Mouse (Mus musculus) thymus, postnatal 0 days (tissue): Measurements from ENCODE around the gene Fam222b. TPM values are rescaled to one million over a fixed set of nuclear protein-coding genes. Genes with fewer than 3 reads are reported as not detected.
A peak's percentile ranks its signal among the peaks of the same experiment; 100 is the strongest.
"Not testable (repeated sequence)": the region's sequence is repeated elsewhere in the genome, so short reads cannot be mapped to it uniquely, and the experiment has no call there.

Experiments used
- DNase-seq: peaks from one replicate; pipeline ENCODE4 v3.0.0-alpha.2; 2015; ENCODE audit warnings: low spot score
- polyA plus RNA-seq: library from polyadenylated mRNA; unstranded; fragments of >200 nt; fragmentation: Nextera tagmentation; extraction: Ambion mirVana; gene quantifications from 2 replicates; pipeline ENCODE4 v1.2.1, GENCODE M21; 2015

The Fam222b gene
- polyA plus RNA-seq, 1 experiment from 2014 or later, result 6.1 TPM

- DNase-seq, result peak; percentile 91
Measured at GRCm38 (mm10) chr11:78177903-78178858, 83.7 kb downstream of the Fam222b start.

- peak; percentile 23 for DNase-seq
Measured at GRCm38 (mm10) chr11:78178859-78179437, 84.5 kb downstream of the Fam222b start.

GRCm38 (mm10) chr11:78179438-78179999 lies 85.1 kb downstream of the Fam222b start:
- DNase-seq, result no peak

GRCm38 (mm10) chr11:78180081-78180761 lies 85.8 kb downstream of the Fam222b start:
- no peak for DNase-seq

GRCm38 (mm10) chr11:78181830-78182357 lies 87.4 kb downstream of the Fam222b start:
- no peak for DNase-seq

- DNase-seq, result no peak
Measured at GRCm38 (mm10) chr11:78182450-78182849, 88.0 kb downstream of the Fam222b start.

- peak; percentile 91 for DNase-seq
Measured at GRCm38 (mm10) chr11:78182961-78183844, 88.7 kb downstream of the Fam222b start, which contains the start of gene Rpl23a. TSS of gene Rpl23a (minus strand) at chr11:78183584.

- DNase-seq, result no peak
Measured at GRCm38 (mm10) chr11:78183884-78184514, 89.5 kb downstream of the Fam222b start.

GRCm38 (mm10) chr11:78184702-78185101 lies 90.2 kb downstream of the Fam222b start:
- DNase-seq, result not testable (repeated sequence)

GRCm38 (mm10) chr11:78188331-78189233 lies 94.1 kb downstream of the Fam222b start, which contains the start of gene Rab34:
TSS of gene Rab34 (plus strand) at chr11:78188430.
- DNase-seq, result no peak

- no peak for DNase-seq
Measured at GRCm38 (mm10) chr11:78189234-78190040, 95.0 kb downstream of the Fam222b start.

GRCm38 (mm10) chr11:78190041-78190440 lies 95.6 kb downstream of the Fam222b start:
- DNase-seq, result no peak

GRCm38 (mm10) chr11:78193113-78193512 lies 98.7 kb downstream of the Fam222b start, which contains the start of gene Proca1:
TSS of gene Proca1 (plus strand) at chr11:78193392.
- no peak for DNase-seq

GRCm38 (mm10) chr11:78194411-78195100 lies 100.1 kb downstream of the Fam222b start:
- peak; percentile 60 for DNase-seq

- DNase-seq, result no peak
Measured at GRCm38 (mm10) chr11:78195101-78195863, 100.8 kb downstream of the Fam222b start.

GRCm38 (mm10) chr11:78202372-78202771 lies 107.9 kb downstream of the Fam222b start:
- no peak for DNase-seq
